ENCODE assay signal across 11 mouse cellular contexts in genomic region chr15:93627836-93628797, GRCm38 (mm10). TPM values are rescaled to one million over a fixed set of nuclear protein-coding genes. Genes with fewer than 3 reads are reported as not detected.
DNase-seq lines count a peak whose midpoint lies in the region; ATAC-seq and TF ChIP-seq lines count a peak whose summit lies in the region.
"Had no signal": no experiment of that assay in that cellular context is flagged by ENCODE, and none has a peak within 500 bp of the region (broad histone marks: within the 10 kb centered on the region; RNA-seq: fewer than 3 reads in every experiment).

No protein-coding gene starts in this region.

- no peaks in the 10 kb centered on the region for H3K9me3 ChIP-seq in forebrain, embryonic 14.5 days (replicated peaks; ENCODE audit: control insufficient read depth, low read length)
- H3K9me3 ChIP-seq: embryonic facial prominence, embryonic 12.5 days; stomach, embryonic 15.5 days had no signal

- H3K9ac ChIP-seq in forebrain, embryonic 14.5 days (ENCODE audit: low read length): no peak overlapping the region
- H3K9ac ChIP-seq: embryonic facial prominence, embryonic 12.5 days; stomach, embryonic 15.5 days had no signal

- no peaks in the 10 kb centered on the region for H3K36me3 ChIP-seq in kidney, adult 2 months (ENCODE audit: control insufficient read depth, insufficient read depth, low read length)
- H3K36me3 ChIP-seq in myocyte (ENCODE audit: control insufficient read depth, insufficient read depth): no peaks in the 10 kb centered on the region
- no peaks in the 10 kb centered on the region for H3K36me3 ChIP-seq in forebrain, embryonic 14.5 days (ENCODE audit: control insufficient read depth, insufficient read depth, low read length)
- H3K36me3 ChIP-seq: embryonic facial prominence, embryonic 12.5 days; stomach, embryonic 15.5 days had no signal

- peak overlapping the region; percentile 6; the same call in 1 of the 2 replicates for H3K4me3 ChIP-seq in kidney, adult 2 months (ENCODE audit: insufficient read depth, low read depth, low read length)
- H3K4me3 ChIP-seq in brown adipose tissue, adult 24 weeks (ENCODE audit: insufficient read depth, low read depth, low read length): peak overlapping the region; percentile 47
- H3K4me3 ChIP-seq in myocyte: no peak overlapping the region
- H3K4me3 ChIP-seq in forebrain, embryonic 14.5 days (ENCODE audit: low read depth, low read length): no peak overlapping the region
- H3K4me3 ChIP-seq: embryonic facial prominence, embryonic 12.5 days; stomach, embryonic 15.5 days had no signal

- H3K27me3 ChIP-seq in kidney, adult 2 months (replicated peaks; ENCODE audit: control insufficient read depth, insufficient read depth, low read length): no peaks in the 10 kb centered on the region
- H3K27me3 ChIP-seq in myocyte (ENCODE audit: control insufficient read depth, insufficient read depth, insufficient read length): no peaks in the 10 kb centered on the region
- no peaks in the 10 kb centered on the region for H3K27me3 ChIP-seq in forebrain, embryonic 14.5 days (replicated peaks; ENCODE audit: control insufficient read depth, insufficient read depth, low read length)
- H3K27me3 ChIP-seq: embryonic facial prominence, embryonic 12.5 days; stomach, embryonic 15.5 days had no signal

- peak; percentile 12 for DNase-seq in kidney, adult 2 months
- no peak for DNase-seq in kidney, adult 8-10 months
- DNase-seq in kidney, postnatal 4 days: peak; percentile 18 to 45
- DNase-seq in forebrain, embryonic 14.5 days (ENCODE audit: low spot score): no peak
- DNase-seq: layer of hippocampus, adult 9-11 months had no signal

- no peak for ATAC-seq in forebrain, embryonic 14.5 days
- ATAC-seq in inflammation-experienced regulatory T-cells, adult 6 months: no peak

- no peaks in the 10 kb centered on the region for H3K79me2 ChIP-seq in myocyte (ENCODE audit: control insufficient read depth, insufficient read depth)

- WGBS in kidney, adult 2 months: 52% methylated on average over 21 of the region's 21 CpGs
- 83% methylated on average over 21 of the region's 21 CpGs for WGBS in forebrain, embryonic 14.5 days

- no peak for TF ChIP-seq CTCF in kidney, adult 2 months (conservative IDR thresholded peaks at IDR 0.05; ENCODE audit: insufficient read depth, insufficient read length, low read depth, low read length)

- TF ChIP-seq POLR2A in kidney, adult 2 months (IDR thresholded peaks at IDR 0.05; ENCODE audit: low read depth, low read length): no peak
- no peak for TF ChIP-seq POLR2A in myocyte (IDR thresholded peaks at IDR 0.05; ENCODE audit: insufficient read length, low read depth)

- H3K4me2 ChIP-seq in myocyte (ENCODE audit: low read depth): no peak overlapping the region
- no peak overlapping the region for H3K4me2 ChIP-seq in forebrain, embryonic 14.5 days (ENCODE audit: low read length)
- H3K4me2 ChIP-seq: embryonic facial prominence, embryonic 12.5 days; midbrain, embryonic 11.5 days; stomach, embryonic 15.5 days had no signal

- no peaks in the 10 kb centered on the region for H3K4me1 ChIP-seq in kidney, adult 2 months (ENCODE audit: control insufficient read depth, insufficient read depth, low read length)
- H3K4me1 ChIP-seq in brown adipose tissue, adult 24 weeks (ENCODE audit: control insufficient read depth, insufficient read depth, insufficient read length, low read length): peaks cover 6% of the 10 kb centered on the region; the same call in 1 of the 2 replicates
- H3K4me1 ChIP-seq in forebrain, embryonic 14.5 days (ENCODE audit: control insufficient read depth, insufficient read depth, low read length): no peaks in the 10 kb centered on the region

- H3ac ChIP-seq in myocyte (ENCODE audit: control insufficient read depth, insufficient read length): no peak overlapping the region

- H3K27ac ChIP-seq in kidney, adult 2 months (ENCODE audit: insufficient read depth, low read depth, low read length): no peak overlapping the region
- no peak overlapping the region; the same call in 1 of the 2 replicates for H3K27ac ChIP-seq in brown adipose tissue, adult 24 weeks (replicated peaks; ENCODE audit: low read depth, low read length)
- no peak overlapping the region for H3K27ac ChIP-seq in forebrain, embryonic 14.5 days (ENCODE audit: low read depth, low read length)
- H3K27ac ChIP-seq: embryonic facial prominence, embryonic 12.5 days; stomach, embryonic 15.5 days had no signal

TF ChIP-seq in myocyte, 11 proteins besides CTCF, POLR2A, EP300 and RAD21:
- peak; percentile 14 for TF ChIP-seq USF1 (IDR thresholded peaks at IDR 0.05; ENCODE audit: low read depth)
- TF ChIP-seq TCF3 (IDR thresholded peaks at IDR 0.05; ENCODE audit: insufficient read length, low read depth): no peak
- no peak for TF ChIP-seq MYOD1 (IDR thresholded peaks at IDR 0.05; ENCODE audit: control insufficient read depth in 1 of 3, insufficient read length in 2 of 3, low read depth in 2 of 3)
- no peak for TF ChIP-seq TCF12 (IDR thresholded peaks at IDR 0.05; ENCODE audit: insufficient read depth, poor library complexity, severe bottlenecking)
- no peak for TF ChIP-seq POLR2AphosphoS2 (IDR thresholded peaks at IDR 0.05; ENCODE audit: insufficient read length, low read depth)
- TF ChIP-seq CEBPB (IDR thresholded peaks at IDR 0.05; ENCODE audit: insufficient read depth, poor library complexity, severe bottlenecking): no peak
- TF ChIP-seq E2F4 (IDR thresholded peaks at IDR 0.05; ENCODE audit: insufficient read depth): no peak
- no peak for TF ChIP-seq REST (IDR thresholded peaks at IDR 0.05; ENCODE audit: insufficient read depth, insufficient read length)
- TF ChIP-seq MYOG (IDR thresholded peaks at IDR 0.05; ENCODE audit: control insufficient read depth in 1 of 3, insufficient read depth in 1 of 3, insufficient read length in 2 of 3, low read depth in 2 of 3): no peak

RNA-seq across cellular contexts. Expression of gene Prickle1, which starts 32.4 kb away (rescaled TPM):
- 5.9 and 6.1 TPM in 2 replicates for polyA plus RNA-seq in kidney, adult 2 months (2012; rRNA removed)
- polyA plus RNA-seq in brown adipose tissue, adult 24 weeks (2012; ENCODE audit: insufficient read depth, insufficient read length, missing spikeins): 2.0 and 2.4 TPM in 2 replicates
- polyA plus RNA-seq in myocyte (2012; fragmentation: generic; extraction: Trizol): 8.0 TPM
- 11.0 and 15.6 TPM in 2 replicates for polyA plus RNA-seq in forebrain, embryonic 14.5 days (2014; fragmentation: Nextera tagmentation; extraction: Ambion mirVana)
- polyA plus RNA-seq in inflammation-experienced regulatory T-cells, adult 6 months (2017; shearing (Covaris generic)): 1 to 10 TPM in 1 of 3 experiments, under 1 TPM in 2; 0.45 to 1.5 (median 0.64) TPM

Comparison
In these comparisons a context has a peak if more than half of its experiments do, and no peak if none do; other contexts are left out.
1. DNase-seq: peak in kidney, adult 2 months (single experiment) and kidney, postnatal 4 days (2 of 2); none in kidney, adult 8-10 months (0 of 2) and forebrain, embryonic 14.5 days (single experiment).
2. H3K4me3 ChIP-seq: peak in kidney, adult 2 months (single experiment) and brown adipose tissue, adult 24 weeks (single experiment); none in myocyte (single experiment) and forebrain, embryonic 14.5 days (single experiment).